Mouse (Mus musculus): ENCODE results near the gene Cemip2. TPM values are rescaled to one million over a fixed set of nuclear protein-coding genes. Genes with fewer than 3 reads are reported as not detected.

Gene Cemip2
- polyA plus RNA-seq, 1 experiment from 2014 or later, result 89.1 TPM

- no peak overlapping the region for H3K9ac ChIP-seq
- ATAC-seq (ENCODE audit: low FRiP score, low read depth), result no peak
- no peak overlapping the region for H3K4me2 ChIP-seq (replicated peaks)
- H3K9me3 ChIP-seq, result no peaks in the 10 kb centered on the region
- no peaks in the 10 kb centered on the region for H3K4me1 ChIP-seq
- no peak overlapping the region for H3K27ac ChIP-seq
- WGBS, result 87% methylated on average over 4 of the region's 4 CpGs
- no peaks in the 10 kb centered on the region for H3K27me3 ChIP-seq (replicated peaks)
- no peak overlapping the region for H3K4me3 ChIP-seq
- peaks cover 78% of the 10 kb centered on the region for H3K36me3 ChIP-seq
These were observed 42.0 kb downstream of the Cemip2 start for GRCm38 (mm10) chr19:21820126-21820525.

DNA sequence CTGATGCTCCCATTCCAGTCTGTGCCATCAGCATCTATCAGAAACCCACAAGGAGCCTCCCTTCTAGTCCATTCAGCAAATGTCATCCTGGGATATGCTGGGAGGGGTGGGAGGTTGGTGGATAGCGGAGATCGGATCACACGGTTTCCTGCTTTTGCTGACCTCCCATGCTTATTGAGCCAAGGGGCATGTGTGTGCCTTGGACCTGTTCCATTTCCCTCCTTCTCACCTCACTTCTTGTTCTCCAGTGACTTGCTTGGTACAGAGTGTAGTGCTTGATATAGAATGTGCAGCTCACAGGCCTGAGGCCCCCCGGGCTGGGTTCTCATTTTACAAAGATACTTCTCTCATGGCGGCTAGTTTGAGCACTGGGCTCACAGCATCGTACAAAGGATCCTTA, 43.7 kb downstream of the Cemip2 start:
- Histone ChIP-seq H3K27me3 (replicated peaks) (no peaks in the 10 kb centered on the region), H3K27ac (no peak overlapping the region), H3K4me3 (no peak overlapping the region), H3K4me1 (no peaks in the 10 kb centered on the region), H3K36me3 (peaks cover 73% of the 10 kb centered on the region), H3K9ac (no peak overlapping the region), H3K9me3 (no peaks in the 10 kb centered on the region), H3K4me2 (replicated peaks) (no peak overlapping the region)
- WGBS, result 77% methylated on average over 6 of the region's 6 CpGs
- ATAC-seq (ENCODE audit: low FRiP score, low read depth), result no peak

GRCm38 (mm10) chr19:21824146-21824545, 46.0 kb downstream of the Cemip2 start:
- WGBS, result 91% methylated on average over 5 of the region's 5 CpGs
- ATAC-seq (ENCODE audit: low FRiP score, low read depth), result no peak
- no peaks in the 10 kb centered on the region for H3K27me3 ChIP-seq (replicated peaks)

DNA sequence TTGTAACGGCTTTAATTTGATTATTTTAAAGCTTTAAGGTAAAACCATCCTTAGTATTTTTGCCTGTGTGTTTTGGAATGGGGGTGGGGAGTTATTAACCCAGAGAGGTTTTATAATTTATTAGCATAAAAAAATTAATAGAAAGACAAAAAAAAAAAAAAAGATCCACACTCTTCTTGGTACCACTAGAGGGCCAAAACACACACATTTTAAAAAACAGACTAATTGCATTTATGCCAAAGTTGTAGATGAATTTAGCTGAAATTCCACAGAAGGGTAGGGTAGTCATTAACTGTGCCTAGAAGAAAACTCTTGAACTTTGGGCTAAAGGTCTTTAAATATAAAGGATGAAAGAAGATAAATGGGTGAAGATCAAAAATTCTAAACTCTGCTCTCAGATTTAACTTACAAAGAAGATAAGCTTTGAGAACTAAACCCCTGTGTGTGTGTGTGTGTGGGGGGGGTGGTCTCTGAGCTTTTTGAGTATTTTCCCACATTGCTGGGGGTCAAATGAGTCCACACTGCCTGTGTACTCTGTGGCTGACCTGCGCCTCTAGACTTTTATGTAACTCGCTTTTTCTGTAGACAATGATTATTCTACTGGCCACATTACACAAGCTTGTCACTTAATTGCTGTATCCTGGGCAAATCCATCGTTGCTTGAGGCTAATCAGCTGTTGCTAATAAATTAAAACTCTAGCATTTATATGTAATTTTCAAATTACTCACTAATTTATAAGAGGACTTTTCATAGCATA, 47.2 kb downstream of the Cemip2 start:
- Histone ChIP-seq H3K4me3 (no peak overlapping the region), H3K4me1 (no peaks in the 10 kb centered on the region), H3K9ac (no peak overlapping the region), H3K27me3 (replicated peaks) (no peaks in the 10 kb centered on the region), H3K9me3 (no peaks in the 10 kb centered on the region), H3K4me2 (replicated peaks) (no peak overlapping the region), H3K36me3 (peaks cover 67% of the 10 kb centered on the region), H3K27ac (no peak overlapping the region)
- ATAC-seq (ENCODE audit: low FRiP score, low read depth), result no peak
- 81% methylated on average over 4 of the region's 4 CpGs for WGBS

More at GRCm38 (mm10) chr19:21824146-21824545, 46.0 kb downstream of the Cemip2 start:
- no peak overlapping the region for H3K4me2 ChIP-seq (replicated peaks)
- H3K36me3 ChIP-seq, result peaks cover 68% of the 10 kb centered on the region
- H3K27ac ChIP-seq, result no peak overlapping the region
- no peaks in the 10 kb centered on the region for H3K9me3 ChIP-seq
- no peak overlapping the region for H3K4me3 ChIP-seq
- no peaks in the 10 kb centered on the region for H3K4me1 ChIP-seq
- H3K9ac ChIP-seq, result no peak overlapping the region

GRCm38 (mm10) chr19:21833416-21833992, 55.4 kb downstream of the Cemip2 start:
- H3K4me1 ChIP-seq, result no peaks in the 10 kb centered on the region
- peaks cover 86% of the 10 kb centered on the region for H3K36me3 ChIP-seq
- no peak overlapping the region for H3K4me2 ChIP-seq (replicated peaks)
- no peak overlapping the region for H3K4me3 ChIP-seq
- H3K27me3 ChIP-seq (replicated peaks), result no peaks in the 10 kb centered on the region
- 86% methylated on average over 12 of the region's 12 CpGs for WGBS
- H3K27ac ChIP-seq, result no peak overlapping the region
- H3K9me3 ChIP-seq, result 0 out of 2 replicates have a peak, but pooled peaks cover 4% of the 10 kb centered on the region
- no peak for ATAC-seq (ENCODE audit: low FRiP score, low read depth)
- no peak overlapping the region for H3K9ac ChIP-seq

- Histone ChIP-seq H3K36me3 (peaks cover 84% of the 10 kb centered on the region), H3K27ac (no peak overlapping the region), H3K4me1 (no peaks in the 10 kb centered on the region)
These were observed 56.8 kb downstream of the Cemip2 start for GRCm38 (mm10) chr19:21834952-21835351.

GRCm38 (mm10) chr19:21850721-21851120, 72.6 kb downstream of the Cemip2 start:
- Histone ChIP-seq H3K9ac (no peak overlapping the region), H3K27me3 (replicated peaks) (no peaks in the 10 kb centered on the region), H3K27ac (no peak overlapping the region), H3K4me2 (replicated peaks) (no peak overlapping the region), H3K9me3 (no peaks in the 10 kb centered on the region), H3K36me3 (peaks cover 91% of the 10 kb centered on the region), H3K4me1 (no peaks in the 10 kb centered on the region), H3K4me3 (no peak overlapping the region)
- WGBS, result 92% methylated on average over 10 of the region's 10 CpGs
- ATAC-seq (ENCODE audit: low FRiP score, low read depth), result no peak

More at GRCm38 (mm10) chr19:21834952-21835351, 56.8 kb downstream of the Cemip2 start:
- Histone ChIP-seq H3K4me2 (replicated peaks) (no peak overlapping the region), H3K9ac (no peak overlapping the region), H3K27me3 (replicated peaks) (no peaks in the 10 kb centered on the region), H3K9me3 (0 out of 2 replicates have a peak, but pooled peaks cover 4% of the 10 kb centered on the region), H3K4me3 (no peak overlapping the region)
- 93% methylated on average over 7 of the region's 7 CpGs for WGBS
- no peak for ATAC-seq (ENCODE audit: low FRiP score, low read depth)

- H3K27ac ChIP-seq, result no peak overlapping the region
- H3K9me3 ChIP-seq, result no peaks in the 10 kb centered on the region
- whole genome bisulfite sequencing, result 95% methylated on average over 5 of the region's 5 CpGs
- no peaks in the 10 kb centered on the region for H3K27me3 ChIP-seq (replicated peaks)
- peaks cover 84% of the 10 kb centered on the region for H3K36me3 ChIP-seq
- no peak overlapping the region for H3K4me3 ChIP-seq
- no peaks in the 10 kb centered on the region for H3K4me1 ChIP-seq
- no peak for ATAC-seq (ENCODE audit: low FRiP score, low read depth)
- no peak overlapping the region for H3K9ac ChIP-seq
- H3K4me2 ChIP-seq (replicated peaks), result no peak overlapping the region
These were observed 76.5 kb downstream of the Cemip2 start for GRCm38 (mm10) chr19:21854526-21855228.

DNA sequence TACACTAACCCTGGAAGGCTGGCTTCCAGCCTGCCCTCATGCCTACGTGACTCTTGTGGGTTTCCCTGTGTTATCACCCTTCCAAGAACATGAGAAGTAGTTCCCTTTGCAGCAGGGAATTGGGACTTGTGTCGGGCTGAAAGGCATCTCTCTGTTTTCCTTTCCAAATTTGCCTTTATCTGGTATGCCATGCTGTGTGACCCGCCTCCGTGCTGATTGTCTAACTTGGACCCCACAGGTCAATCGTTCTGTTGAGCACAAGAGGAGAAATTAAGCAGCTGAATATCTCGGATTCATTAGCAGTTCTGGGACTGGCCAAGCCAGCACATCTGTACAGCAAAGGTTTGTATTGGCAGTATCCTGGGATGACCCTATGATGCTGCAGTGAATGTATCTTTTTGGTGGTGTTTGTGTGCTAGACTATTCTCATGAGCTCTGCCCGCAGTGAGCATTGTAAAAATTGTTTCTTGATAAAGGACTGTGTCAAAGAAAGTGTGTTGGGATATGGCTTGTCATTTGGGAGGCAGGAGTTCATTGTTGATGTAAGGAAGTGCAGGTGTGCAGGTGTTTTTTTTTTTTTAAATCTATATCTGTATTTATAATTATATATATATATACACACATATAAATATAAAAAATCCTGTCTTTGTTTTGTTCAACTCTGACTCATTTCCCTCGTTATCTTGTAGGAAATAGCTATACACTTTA, 77.4 kb downstream of the Cemip2 start:
- H3K4me3 ChIP-seq, result no peak overlapping the region
- peaks cover 79% of the 10 kb centered on the region for H3K36me3 ChIP-seq
- no peak overlapping the region for H3K4me2 ChIP-seq (replicated peaks)
- WGBS, result 93% methylated on average over 8 of the region's 8 CpGs
- no peaks in the 10 kb centered on the region for H3K9me3 ChIP-seq
- H3K9ac ChIP-seq, result no peak overlapping the region
- no peaks in the 10 kb centered on the region for H3K27me3 ChIP-seq (replicated peaks)
- H3K4me1 ChIP-seq, result no peaks in the 10 kb centered on the region
- no peak overlapping the region for H3K27ac ChIP-seq
- ATAC-seq (ENCODE audit: low FRiP score, low read depth), result no peak

- no peak overlapping the region for H3K9ac ChIP-seq
- H3K27me3 ChIP-seq (replicated peaks), result no peaks in the 10 kb centered on the region
- no peaks in the 10 kb centered on the region for H3K4me1 ChIP-seq
- no peak overlapping the region for H3K27ac ChIP-seq
- WGBS, result 92% methylated on average over 12 of the region's 12 CpGs
- ATAC-seq (ENCODE audit: low FRiP score, low read depth), result no peak
- H3K4me3 ChIP-seq, result no peak overlapping the region
- peaks cover 54% of the 10 kb centered on the region for H3K36me3 ChIP-seq
- H3K4me2 ChIP-seq (replicated peaks), result no peak overlapping the region
- no peaks in the 10 kb centered on the region for H3K9me3 ChIP-seq
These were observed 80.8 kb downstream of the Cemip2 start for GRCm38 (mm10) chr19:21858846-21859521.

DNA sequence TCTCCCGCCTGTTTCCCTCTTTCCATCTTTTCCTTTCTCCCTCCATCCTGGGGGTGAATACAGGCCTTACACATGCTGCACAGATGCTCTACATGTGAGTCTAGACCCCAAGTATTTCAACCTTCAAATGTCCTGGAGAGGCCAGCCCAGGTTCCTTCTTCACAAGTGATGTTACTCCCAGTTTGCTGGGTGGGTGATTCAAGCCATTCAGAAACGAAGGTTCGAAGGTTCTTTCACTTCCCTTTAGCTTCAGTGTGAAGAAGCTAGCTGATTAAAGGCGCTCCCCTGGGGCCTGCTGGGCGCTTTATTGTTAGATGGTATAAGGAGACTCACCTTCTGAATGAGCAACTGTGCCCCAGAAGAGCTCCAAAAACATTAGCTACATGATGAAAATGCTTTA, 82.0 kb downstream of the Cemip2 start:
- 81% methylated on average over 5 of the region's 5 CpGs for WGBS
- H3K9me3 ChIP-seq, result no peaks in the 10 kb centered on the region

More for the DNA sequence above, 82.0 kb downstream of the Cemip2 start:
- no peaks in the 10 kb centered on the region for H3K4me1 ChIP-seq
- no peak overlapping the region for H3K9ac ChIP-seq
- H3K36me3 ChIP-seq, result peaks cover 42% of the 10 kb centered on the region
- no peak overlapping the region for H3K4me3 ChIP-seq
- H3K27me3 ChIP-seq (replicated peaks), result no peaks in the 10 kb centered on the region
- ATAC-seq (ENCODE audit: low FRiP score, low read depth), result no peak
- H3K27ac ChIP-seq, result no peak overlapping the region
- no peak overlapping the region for H3K4me2 ChIP-seq (replicated peaks)

Data from neural tube, embryonic 12.5 days (tissue).